Mouse (Mus musculus): ENCODE measurements at regions not wholly inside any gene's neighbourhood (a gene's known extent, or its start where the extent isn't known, plus 50 kb on each side); places are given as distances from the start of the nearest gene placed in this dataset.

DNA sequence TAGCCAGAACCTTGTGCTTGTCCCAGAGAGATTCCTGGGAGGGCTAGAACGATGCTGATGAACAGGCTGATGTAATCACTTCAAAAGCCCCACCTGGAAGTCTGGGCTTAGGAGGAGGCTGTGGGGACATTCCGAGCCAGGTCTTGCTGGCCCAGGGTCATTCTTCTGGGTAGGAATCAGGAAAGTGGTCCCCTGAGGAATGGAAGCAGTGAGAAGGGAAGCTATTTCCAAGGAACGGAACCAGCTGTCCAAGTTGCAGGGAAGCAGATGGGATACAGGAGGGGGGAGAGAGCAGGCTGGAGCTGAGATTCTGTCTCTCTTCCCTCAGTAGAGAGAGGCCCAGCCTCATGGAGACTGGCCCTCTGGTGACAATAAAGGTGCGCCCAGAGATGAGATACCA, 243.9 kb downstream of the Tcf7l2 start:
- intact Hi-C loops (cut with DNase I), result no loop called here
- DNase-seq (ENCODE audit: low spot score in 2 of 2), result peak in 1 of 2 experiments; percentile 24

DNA sequence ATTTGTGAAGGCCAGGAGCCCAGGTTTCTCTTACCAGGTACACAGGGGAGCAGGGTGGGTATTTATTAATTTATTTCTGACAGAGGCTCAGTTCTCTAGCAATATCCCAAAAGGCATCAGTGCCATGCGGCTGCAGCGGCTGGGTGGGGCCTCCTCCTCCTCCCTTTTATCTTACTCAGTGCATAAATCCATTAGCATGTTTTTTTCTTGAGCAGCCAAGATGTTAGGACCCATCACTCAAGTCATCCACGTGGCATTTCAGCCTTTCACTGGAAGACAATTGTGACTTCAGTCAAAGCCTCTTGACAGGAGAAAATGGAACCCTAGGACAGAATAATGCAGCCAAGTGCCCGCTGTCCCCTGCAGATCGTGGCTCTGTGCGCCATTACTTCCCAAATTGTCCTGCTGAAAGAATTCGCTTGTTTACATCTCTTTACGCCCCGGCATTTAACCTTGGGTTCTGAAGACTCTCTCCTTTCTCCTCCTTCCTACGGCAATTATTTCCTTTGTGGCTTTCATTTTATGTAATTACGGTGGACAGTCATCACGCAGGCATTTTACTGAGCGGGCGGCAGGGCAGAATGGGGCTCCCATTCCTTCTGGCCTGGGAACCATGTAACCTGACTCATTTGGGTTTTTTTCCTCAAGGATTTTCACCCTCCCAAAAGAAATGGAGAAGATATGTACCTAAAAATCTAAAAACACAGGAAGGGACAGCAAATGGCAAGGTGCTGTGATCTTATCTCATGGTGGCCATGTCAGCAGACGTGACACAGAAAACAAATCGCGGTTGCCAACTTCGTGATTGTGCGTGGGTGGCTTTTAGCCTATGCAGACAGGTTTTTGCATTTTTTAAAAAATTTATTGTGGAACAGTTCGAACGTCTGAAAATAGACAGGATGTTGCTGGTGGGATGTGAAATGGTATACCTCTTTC, 250.4 kb downstream of the Tcf7l2 start:
- intact Hi-C loops (cut with DNase I), result no loop called here

DNA sequence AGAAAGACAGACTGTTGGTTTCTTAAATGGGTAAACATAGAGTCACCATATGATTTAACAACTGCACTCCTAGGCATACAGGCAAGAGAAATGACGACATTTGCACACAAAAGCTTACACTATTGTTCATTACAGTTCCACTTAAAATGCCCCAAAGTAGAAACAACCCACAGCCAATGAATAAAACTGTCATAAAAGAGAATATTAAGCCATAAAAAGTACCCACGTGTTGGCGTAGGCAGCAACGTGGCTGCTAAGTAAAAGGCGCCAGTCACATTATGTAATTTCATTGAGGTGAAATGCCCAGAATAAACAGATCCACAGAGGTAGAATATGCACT, 251.1 kb downstream of the Tcf7l2 start:
- peak in 1 of 2 experiments; percentile 11 for DNase-seq (ENCODE audit: low spot score in 2 of 2)
- intact Hi-C loops (cut with DNase I), result no loop called here

More for the DNA sequence above, 250.4 kb downstream of the Tcf7l2 start:
- peak; percentile 43 to 62 for DNase-seq (ENCODE audit: low spot score in 2 of 2)

DNA sequence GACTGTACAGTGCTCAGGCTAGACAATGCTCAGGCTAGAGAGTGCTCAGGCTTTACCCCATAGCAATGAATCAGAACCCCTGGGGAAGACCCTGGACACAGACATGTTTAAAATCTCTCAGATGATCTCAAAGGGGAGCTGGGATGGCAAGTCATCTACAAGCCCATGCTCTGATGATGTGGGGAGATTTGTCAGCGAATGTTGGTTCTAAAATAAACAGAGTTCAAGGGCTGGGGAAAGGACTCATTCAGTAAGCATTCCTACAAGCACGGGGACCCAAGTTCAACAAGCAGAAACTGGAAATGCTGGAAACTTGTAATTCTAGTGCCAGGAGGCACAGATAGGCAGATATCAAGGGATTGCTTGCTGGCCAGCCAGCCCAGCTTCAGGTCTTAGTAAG, 254.1 kb downstream of the Tcf7l2 start:
- intact Hi-C loops (cut with DNase I), result no loop called here
- DNase-seq (ENCODE audit: low spot score in 2 of 2), result no peak

DNA sequence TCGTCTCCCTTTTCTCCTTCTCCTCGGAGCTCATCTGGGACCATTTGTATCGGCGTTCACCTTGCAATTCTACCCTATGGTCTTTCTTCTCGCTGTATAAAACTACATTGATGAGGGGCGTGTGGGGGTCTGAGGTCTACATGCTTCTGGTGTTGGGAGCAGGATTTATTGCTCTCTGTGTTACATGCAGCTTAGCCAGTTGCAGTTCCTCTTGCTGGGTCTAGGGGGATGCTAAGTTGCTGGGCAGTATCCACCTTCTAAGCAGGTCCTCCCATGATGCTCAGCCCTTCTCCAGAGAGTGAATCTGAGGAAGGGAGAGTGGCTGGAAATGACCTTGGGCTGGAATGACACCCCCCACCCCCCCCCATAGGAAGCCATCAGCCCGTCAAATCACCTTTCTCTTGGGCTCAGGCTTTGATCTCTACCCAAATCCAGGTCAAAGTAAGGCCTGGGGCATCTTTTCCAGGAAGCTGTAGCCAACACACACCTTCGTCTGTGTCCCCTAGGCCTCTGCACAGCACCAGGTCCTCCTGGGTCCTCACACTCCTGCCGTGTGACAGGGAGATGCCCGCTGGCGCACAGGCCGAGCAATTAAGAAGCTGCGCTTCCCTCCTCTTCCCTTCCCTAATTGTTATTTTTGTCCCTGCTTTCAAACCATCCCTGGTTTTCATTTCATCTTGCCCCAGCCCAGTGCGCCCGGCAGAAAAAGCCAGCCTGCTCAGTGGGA, 257.0 kb downstream of the Tcf7l2 start:
- intact Hi-C loops (cut with DNase I), result no loop called here
- no peak for DNase-seq (ENCODE audit: low spot score in 2 of 2)

DNA sequence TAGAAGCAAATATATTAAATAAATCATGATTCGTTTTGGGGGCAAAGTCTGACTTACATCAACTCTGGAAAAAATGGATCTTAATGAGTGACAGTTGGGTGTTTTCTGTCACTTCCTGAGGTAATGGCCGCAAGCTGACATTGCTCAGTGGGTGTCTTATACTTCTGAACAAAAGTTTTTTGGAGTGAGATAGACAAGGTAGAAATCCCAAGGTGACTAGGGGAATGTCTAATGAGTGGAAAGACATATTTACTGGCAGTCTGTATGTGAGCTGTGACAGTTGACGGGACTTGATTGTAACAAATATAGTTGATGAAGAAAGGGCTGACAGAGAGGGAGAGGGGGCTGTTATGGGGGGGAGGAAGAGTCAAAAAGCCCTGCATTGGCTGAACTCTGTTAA, 257.8 kb downstream of the Tcf7l2 start:
- no peak for DNase-seq (ENCODE audit: low spot score in 2 of 2)
- intact Hi-C loops (cut with DNase I), result no loop called here

DNA sequence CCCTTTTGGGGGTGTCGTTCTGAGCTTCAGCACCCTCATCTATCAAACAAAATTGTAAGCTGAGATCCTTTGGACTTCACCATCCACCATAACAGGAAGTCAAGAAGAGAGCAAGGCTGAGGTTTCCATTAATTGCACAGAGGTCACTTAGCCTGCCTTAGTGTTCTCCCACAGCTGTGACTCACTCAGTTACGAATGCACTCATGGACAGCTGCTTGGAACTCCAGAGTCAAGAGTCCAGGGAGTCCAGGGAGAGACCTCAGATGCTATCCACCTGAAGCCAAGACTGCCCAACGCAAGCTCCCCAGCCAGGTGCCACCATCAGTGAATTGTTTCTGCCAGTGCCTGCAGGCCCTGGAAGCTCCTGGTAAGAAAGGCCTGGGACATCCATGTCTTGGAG, 259.8 kb downstream of the Tcf7l2 start:
- intact Hi-C loops (cut with DNase I), result no loop called here
- DNase-seq (ENCODE audit: low spot score in 2 of 2), result no peak

DNA sequence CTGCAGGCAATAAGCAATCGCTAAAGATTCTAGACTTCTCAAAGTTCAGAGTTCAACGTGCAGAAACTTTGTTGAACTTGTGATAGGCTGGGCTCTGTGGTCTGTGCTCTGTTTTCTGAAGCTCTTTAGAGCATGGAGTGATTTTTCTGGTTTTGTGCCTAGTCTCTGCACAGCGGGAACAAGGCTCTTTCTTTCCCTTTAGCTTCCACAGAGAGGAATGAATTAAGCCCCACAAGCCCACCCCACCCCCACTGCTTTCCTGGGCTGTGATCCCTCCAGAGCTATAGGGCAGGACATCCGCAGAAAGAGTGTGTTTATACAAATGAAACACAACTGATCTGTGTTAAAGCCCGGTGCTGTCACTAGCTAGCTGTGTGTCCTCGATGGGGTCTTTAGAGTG, 264.3 kb downstream of the Tcf7l2 start:
- DNase-seq (ENCODE audit: low spot score in 2 of 2), result no peak
- intact Hi-C loops (cut with DNase I), result no loop called here

DNA sequence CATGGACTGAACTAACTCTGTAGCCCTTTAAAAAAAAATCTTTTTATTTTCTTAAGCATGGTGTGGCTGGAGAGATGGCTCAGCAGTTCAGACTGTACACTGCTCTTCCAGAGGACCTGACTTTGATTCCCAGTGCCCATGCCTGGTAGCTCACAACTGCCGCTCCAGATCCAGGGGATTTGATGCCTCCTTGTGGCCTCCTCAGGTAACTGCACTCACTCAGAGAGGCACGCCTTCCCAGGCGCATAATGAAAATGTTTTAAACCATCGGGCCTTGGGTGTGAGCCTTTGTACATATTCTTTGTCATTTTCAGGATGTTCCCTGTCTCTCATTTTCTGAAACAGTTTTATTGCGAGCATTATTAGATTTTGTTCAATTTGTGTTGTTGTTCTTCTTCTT, 265.8 kb downstream of the Tcf7l2 start:
- DNase-seq (ENCODE audit: low spot score in 2 of 2), result no peak
- intact Hi-C loops (cut with DNase I), result no loop called here

DNA sequence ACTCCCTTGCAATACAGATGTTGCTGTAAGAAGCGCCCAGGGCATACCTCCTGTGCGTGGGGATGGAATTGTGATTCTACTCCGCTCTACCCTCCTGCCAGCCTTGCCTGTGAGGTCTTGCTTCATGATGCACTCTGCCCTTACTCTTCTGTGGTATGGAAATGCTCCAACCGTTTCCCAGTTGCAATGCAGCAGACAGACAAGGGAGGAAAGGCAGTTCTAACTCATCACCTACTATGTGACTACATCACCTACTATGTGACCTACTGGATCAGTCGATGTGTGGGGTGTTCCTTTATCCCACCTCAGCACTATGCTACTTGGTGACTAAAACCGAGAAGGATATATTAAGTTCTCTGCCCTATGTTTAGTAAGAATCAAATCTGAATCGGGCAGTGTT, 269.1 kb downstream of the Tcf7l2 start:
- intact Hi-C loops (cut with DNase I), result no loop called here
- no peak for DNase-seq (ENCODE audit: low spot score in 2 of 2)

DNA sequence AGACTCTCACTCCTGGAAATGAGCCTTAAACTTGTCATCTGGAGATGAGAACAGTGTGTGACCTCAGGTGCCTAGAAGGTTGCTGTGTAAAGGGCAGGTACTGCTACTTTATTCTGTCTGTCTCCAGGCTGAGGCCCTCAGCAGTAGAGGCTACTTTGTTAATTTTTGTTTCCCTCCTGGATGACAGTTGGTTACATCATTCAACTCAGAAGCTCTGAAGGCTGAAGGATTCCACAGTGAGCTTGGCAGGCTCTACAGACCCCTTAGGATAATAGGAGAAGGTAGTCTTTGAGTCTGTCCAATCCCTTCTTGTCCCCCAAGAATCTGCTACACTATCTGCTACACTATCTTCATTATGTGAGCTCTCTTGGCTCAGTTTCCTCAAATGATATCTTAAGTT, 269.7 kb downstream of the Tcf7l2 start:
- no peak for DNase-seq (ENCODE audit: low spot score in 2 of 2)
- intact Hi-C loops (cut with DNase I), result no loop called here

DNA sequence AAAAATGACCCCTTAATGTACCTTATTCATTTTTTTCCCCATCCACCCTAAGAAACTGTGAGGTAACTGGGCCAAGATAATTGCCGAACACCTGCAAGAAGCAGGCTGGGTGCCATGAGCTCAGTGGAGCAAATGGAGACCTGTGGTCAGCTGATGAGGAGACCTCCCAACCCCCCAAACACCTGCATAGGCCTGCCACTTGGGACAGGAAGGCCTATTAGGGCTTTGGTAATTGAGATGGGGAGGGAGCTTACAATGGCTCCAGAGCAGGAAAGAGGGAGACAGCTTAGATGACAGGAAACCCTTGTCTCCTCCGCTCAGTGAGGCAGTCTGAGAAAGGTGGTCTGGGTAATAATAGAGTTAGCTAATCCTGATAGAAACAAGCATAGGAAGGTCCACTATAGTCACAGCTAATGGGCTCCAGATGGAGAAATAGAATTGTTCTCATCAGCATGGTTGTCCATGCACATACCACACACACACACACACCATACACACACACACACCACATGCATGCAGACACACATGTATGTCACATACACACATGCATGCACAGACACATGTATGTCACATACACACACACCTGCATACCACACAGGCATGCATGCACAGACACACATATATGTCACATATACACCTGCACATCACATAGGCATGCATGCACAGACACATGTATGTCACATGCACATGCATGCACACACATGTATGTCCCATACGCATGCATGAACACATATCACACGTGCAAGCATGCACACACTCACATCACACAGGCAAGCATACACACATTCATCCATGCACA, 270.2 kb upstream of the Habp2 start:
- intact Hi-C loops (cut with DNase I), result no loop called here

DNA sequence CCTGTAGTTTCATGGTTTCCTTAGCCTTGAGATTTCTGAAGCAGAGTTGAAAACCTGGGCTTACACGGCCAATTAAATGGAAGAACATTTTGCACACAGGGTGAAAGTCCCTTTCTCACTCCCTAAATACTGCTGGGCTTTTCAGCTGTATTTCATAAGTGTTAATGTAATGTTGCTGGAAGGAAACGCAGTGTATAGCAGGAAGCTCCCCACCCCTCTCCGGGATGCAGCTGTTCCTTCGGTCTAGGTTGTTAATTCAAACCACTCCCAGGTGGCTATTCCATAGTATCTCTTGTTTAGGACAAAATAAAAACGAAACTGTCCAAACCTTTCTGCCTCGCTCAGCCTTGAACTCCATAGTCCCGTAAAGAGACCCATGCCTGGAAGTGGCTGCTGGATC, 269.4 kb upstream of the Habp2 start:
- DNase-seq (ENCODE audit: low spot score in 2 of 2), result no peak
- intact Hi-C loops (cut with DNase I), result no loop called here

More for the DNA sequence above, 270.2 kb upstream of the Habp2 start:
- DNase-seq (ENCODE audit: low spot score in 2 of 2), result no peak

DNA sequence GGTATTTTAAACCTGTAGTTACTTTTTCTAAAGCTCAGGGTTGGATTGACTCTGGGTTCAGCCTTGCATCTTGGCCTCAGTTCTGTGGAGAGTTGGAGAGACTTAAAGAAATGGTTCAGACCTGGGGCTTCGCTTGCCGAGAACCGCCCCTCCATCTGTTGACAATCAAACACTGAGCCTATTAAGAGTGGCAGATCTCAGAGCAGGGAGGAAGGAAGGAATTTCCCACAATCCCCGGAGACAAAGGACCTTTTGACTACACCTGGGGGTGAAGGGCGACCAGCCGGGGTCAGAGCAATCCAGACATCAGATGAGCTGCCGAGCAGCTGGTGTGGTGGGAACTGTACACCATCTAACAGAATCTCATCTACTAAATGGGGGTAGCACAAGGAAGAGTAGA, 267.8 kb upstream of the Habp2 start:
- DNase-seq (ENCODE audit: low spot score in 2 of 2), result no peak
- intact Hi-C loops (cut with DNase I), result no loop called here

DNA sequence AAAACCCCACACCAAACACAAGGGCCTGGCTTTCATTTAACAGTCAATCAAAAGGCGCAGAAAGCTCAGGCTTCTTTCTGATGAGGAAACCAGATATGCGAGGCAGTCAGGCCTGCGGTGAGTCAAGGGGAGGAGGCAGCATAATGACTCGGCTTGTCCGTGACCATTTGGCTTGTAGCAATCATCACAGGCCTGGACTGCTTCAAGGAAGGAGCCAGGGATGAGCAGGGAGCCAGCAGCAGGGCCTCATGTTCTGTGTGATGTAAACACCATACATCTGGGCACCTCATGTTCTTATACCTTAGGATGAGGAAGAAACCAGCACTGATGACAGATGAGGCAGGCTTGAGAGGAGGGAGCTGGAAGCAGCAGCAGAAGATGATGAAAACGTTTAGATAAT, 264.6 kb upstream of the Habp2 start:
- intact Hi-C loops (cut with DNase I), result no loop called here
- DNase-seq (ENCODE audit: low spot score in 2 of 2), result no peak

DNA sequence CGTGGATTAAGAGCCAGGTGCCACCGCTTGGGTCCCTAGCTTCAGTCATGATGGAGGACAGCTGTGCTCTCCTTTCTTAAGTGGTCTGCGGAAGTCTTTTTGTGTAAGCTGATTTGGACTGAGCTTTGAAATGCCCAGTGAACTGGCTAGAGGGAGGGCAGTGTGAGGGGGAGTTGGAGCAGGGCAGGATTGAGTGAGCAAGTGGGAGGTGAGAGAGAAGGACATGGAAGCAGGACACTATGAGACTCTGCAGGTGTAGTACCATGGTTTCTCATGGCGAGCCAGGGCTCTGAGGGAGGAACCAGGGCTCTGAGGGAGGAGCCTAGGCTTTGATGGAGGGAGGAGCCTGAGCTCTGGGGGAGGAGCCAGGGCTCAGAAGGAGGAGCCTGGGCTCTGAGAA, 262.3 kb upstream of the Habp2 start:
- intact Hi-C loops (cut with DNase I), result no loop called here

DNA sequence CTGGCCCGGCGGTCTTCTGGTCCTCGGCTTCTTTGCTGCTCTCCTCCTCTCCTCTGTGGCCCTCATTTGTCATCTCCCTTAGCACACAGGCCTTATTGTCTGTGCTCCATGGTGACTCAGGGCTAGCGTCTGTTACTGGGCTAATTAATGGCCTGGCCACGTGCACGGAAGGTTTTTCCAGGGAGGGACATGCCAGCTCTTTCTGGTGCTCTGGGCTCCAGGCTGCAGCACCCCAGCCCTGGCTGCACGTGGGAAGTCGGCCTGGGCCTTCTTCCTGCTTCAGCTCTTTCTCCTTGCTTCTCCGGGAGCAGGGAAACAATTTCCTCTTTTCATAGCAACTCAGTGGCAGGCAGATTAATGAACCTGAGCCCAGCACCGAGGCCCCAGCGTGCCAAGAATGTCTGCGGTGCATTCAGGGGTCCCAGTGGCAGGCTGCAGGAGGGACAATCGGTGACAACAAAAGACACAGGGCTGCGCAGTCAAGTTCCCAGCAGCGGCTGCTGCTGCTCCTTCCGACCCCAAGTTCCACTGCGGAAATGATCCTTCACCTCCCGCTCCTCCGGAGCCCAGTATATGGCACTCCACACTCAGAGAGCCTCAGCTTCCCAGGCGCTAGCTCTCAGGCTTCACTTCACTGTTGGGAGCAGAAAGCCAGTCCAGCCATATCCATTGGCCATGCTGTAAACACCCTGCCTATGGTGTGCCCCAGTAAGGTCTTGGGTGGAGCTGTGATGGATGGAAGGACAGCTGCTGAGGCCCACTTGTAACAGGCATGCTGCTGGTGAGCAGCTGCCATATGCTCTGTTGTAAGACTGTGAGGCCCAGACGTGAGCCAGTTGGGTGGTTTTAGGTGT, 257.3 kb upstream of the Habp2 start:
- intact Hi-C loops (cut with DNase I), result no loop called here
- DNase-seq (ENCODE audit: low spot score in 2 of 2), result peak; percentile 38

More for the DNA sequence above, 262.3 kb upstream of the Habp2 start:
- DNase-seq (ENCODE audit: low spot score in 2 of 2), result no peak

DNA sequence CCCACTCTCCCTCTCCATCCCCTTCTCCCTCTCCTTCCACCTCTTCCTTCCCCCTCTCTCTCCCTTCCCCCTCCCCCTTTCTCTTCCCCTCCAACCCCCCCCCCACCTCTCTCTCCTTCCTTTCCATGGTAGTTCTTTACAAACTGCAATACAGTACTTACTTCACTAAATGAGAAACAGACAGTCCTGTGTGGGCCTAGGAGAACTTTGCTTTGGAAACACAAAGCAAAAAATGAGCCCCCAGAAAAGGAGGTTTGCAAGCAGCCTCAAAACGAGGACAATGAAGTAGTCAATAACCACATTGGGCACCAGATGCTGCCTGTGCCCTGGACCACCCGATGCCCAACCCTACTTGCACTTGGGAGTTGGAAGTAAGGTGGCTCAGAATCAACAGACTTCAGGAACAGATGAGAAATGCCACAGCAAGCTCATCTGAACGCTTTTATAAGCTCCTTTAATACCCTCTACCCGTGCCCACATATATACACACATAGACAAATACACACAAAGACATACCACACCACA, 256.5 kb upstream of the Habp2 start:
- no peak for DNase-seq (ENCODE audit: low spot score in 2 of 2)
- intact Hi-C loops (cut with DNase I), result no loop called here

DNA sequence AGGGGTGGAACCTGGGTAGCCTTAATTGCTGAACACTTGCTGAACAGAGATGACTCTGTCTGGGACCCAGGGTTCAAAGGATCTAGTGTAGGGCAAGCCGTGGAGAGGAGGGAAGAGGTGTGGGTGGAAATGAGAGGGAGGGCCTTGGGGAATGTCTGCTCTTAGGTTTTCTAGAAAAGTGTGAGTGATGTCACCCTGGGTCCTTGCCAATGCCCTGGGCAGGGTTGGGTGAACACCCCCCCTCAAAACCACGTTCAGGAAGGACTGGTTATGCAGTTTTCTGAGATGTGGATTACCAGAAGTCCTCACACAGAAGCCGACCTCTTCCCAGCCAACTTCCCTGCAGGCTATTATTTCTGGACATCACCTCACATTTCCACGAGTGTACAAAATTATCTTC, 252.4 kb upstream of the Habp2 start:
- DNase-seq (ENCODE audit: low spot score in 2 of 2), result no peak
- intact Hi-C loops (cut with DNase I), result no loop called here
